Mouse (Mus musculus) ES-E14 (cell line): ENCODE measurements around the gene Mllt3. TPM values are rescaled to one million over a fixed set of nuclear protein-coding genes. Genes with fewer than 3 reads are reported as not detected.

Experiments
- DNase-seq: peaks from one replicate; pipeline ENCODE4 v3.0.0-alpha.2; 2013; ENCODE audit warnings: low read depth, low spot score
- H3K27ac ChIP-seq: 2 replicates; pipeline ENCODE4 v1.5.1; 2012; ENCODE audit warnings: low read depth, mild to moderate bottlenecking, low read length, moderate library complexity, mixed read lengths; ENCODE audit not compliant: poor library complexity, insufficient read depth, severe bottlenecking
- H3K36me3 ChIP-seq: 2 replicates; pipeline ENCODE4 v1.6.1; 2012; ENCODE audit warnings: mild to moderate bottlenecking, low read length, moderate library complexity, mixed read lengths; ENCODE audit not compliant: control insufficient read depth, poor library complexity, insufficient read depth, severe bottlenecking
- H3K4me1 ChIP-seq, 2 experiments: fragments of 150-350 bp in 1 of 2; sonication (generic) in 1 of 2; 2 replicates each; pipeline ENCODE4 v1.6.1; 2012; ENCODE audit warnings: low read length in 2 of 2, mild to moderate bottlenecking in 1 of 2, mixed read lengths in 1 of 2; ENCODE audit not compliant: control insufficient read depth in 2 of 2, insufficient read depth in 2 of 2, poor library complexity in 1 of 2
- H3K4me3 ChIP-seq, 2 experiments: fragments of 150-350 bp in 1 of 2; sonication (generic) in 1 of 2; 2 replicates each; pipeline ENCODE4 v1.5.1; 2012; ENCODE audit warnings: low read length in 2 of 2, low read depth in 1 of 2, mild to moderate bottlenecking in 1 of 2, mixed read lengths in 1 of 2; ENCODE audit not compliant: insufficient read depth in 1 of 2, poor library complexity in 1 of 2, severe bottlenecking in 1 of 2
- H3K9ac ChIP-seq: 2 replicates; pipeline ENCODE4 v1.6.1; 2012; ENCODE audit warnings: low read depth, mild to moderate bottlenecking, low read length, mixed read lengths; ENCODE audit not compliant: poor library complexity, insufficient read depth, severe bottlenecking
- H3K9me3 ChIP-seq: fragments of 150-350 bp; sonication (generic); 2 replicates; pipeline ENCODE4 v1.6.1; 2012; ENCODE audit warnings: low read depth, mild to moderate bottlenecking, low read length; ENCODE audit not compliant: control insufficient read depth, insufficient read depth
- CHD2 ChIP-seq: IDR thresholded peaks from 2 replicates; pipeline ENCODE4 v1.6.1; 2014; ENCODE audit warnings: mild to moderate bottlenecking, low read depth, low read length, inconsistent platforms
- HCFC1 ChIP-seq: IDR thresholded peaks from 2 replicates; pipeline ENCODE4 v1.6.1; 2012; ENCODE audit warnings: low read length, inconsistent platforms, borderline replicate concordance; ENCODE audit not compliant: insufficient read depth
- MAFK ChIP-seq: IDR thresholded peaks from 2 replicates; pipeline ENCODE4 v1.6.1; 2014; ENCODE audit warnings: mild to moderate bottlenecking, low read depth, low read length, inconsistent platforms; ENCODE audit not compliant: insufficient read depth
- ZC3H11A ChIP-seq: IDR thresholded peaks from 2 replicates; pipeline ENCODE4 v1.6.1; 2012; ENCODE audit warnings: low read depth, mild to moderate bottlenecking, inconsistent platforms, low read length, borderline replicate concordance
- ZNF384 ChIP-seq: IDR thresholded peaks from 2 replicates; pipeline ENCODE4 v1.6.1; 2012; ENCODE audit warnings: low read depth, low read length, inconsistent platforms
- in situ Hi-C, 2 experiments: fragments of 600-800 bp; cut with MboI; formaldehyde crosslinking; loops; one replicate each; pipeline ENCODE4 v1.15.1; 2025; ENCODE audit warnings: low sequenced_read_pairs in 2 of 2, inconsistent platforms in 1 of 2; ENCODE audit not compliant: unreplicated experiment in 2 of 2
- total RNA-seq: library from RNA; depleted of rRNA; stranded (reverse); fragments of 300-350 nt; gene quantifications from 2 replicates; pipeline ENCODE4 v1.2.3, GENCODE M21; 2012

Gene Mllt3
- total RNA-seq, 1 experiment: 11.1 TPM

DNA sequence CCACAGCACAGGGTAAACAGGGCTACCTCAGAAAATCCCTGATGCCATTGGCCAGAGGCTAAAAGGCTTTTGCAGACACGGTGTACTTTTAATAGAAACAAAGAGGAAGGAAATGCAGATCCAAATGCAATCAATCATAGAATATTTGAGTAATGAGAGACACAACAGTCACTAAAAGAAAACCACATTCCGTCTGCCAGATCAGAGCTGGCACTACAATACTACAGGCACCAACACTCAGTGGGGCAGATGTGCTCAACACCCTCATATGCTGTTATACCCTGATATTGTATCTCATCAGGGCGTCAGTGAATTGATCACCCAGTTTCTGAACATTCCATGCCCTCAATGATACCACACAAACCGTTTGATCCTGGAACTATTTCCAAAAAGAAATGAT is 79.4 kb downstream of the Mllt3 start:
- DNase-seq: no peak
- no peaks in the 10 kb centered on the region for H3K9me3 ChIP-seq

GRCm38 (mm10) chr4:87953268-87953667 is 79.9 kb downstream of the Mllt3 start:
- Histone ChIP-seq H3K27ac (no peak overlapping the region), H3K9me3 (no peaks in the 10 kb centered on the region), H3K36me3 (no peaks in the 10 kb centered on the region), H3K4me3 (no peak overlapping the region), H3K4me1 (no peaks in the 10 kb centered on the region), H3K9ac (no peak overlapping the region)
- no peak for DNase-seq
- TF ChIP-seq MAFK (no peak), ZC3H11A (no peak), HCFC1 (no peak), ZNF384 (no peak)
- in situ Hi-C loops: no loop called here

More for the DNA sequence above, 79.4 kb downstream of the Mllt3 start:
- Histone ChIP-seq H3K36me3 (no peaks in the 10 kb centered on the region), H3K4me3 (no peak overlapping the region), H3K9ac (no peak overlapping the region), H3K27ac (no peak overlapping the region), H3K4me1 (no peaks in the 10 kb centered on the region)
- in situ Hi-C loops: no loop called here
- TF ChIP-seq CHD2: no peak
- TF ChIP-seq MAFK: no peak
- no peak for TF ChIP-seq ZC3H11A
- TF ChIP-seq ZNF384: no peak
- no peak for TF ChIP-seq HCFC1

DNA sequence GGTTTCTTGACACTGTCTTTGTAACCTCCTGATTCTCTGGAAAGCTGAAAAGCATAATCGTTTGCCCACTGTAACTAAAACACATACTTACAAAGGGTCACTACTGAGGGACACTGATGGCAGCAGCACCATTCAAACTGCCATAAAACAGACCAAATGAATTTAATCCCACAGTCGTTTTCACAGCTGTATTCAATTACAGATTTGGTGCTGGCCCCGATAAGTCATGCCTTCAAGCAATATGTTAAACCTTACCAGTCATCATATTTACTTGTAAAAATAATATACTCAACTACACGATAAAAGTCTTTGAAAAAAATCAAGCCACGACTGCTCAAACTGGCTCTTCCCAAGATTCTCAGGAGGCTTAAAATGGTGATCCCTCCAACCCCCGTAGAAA is 83.7 kb downstream of the Mllt3 start:
- in situ Hi-C loops: no loop called here
- H3K4me3 ChIP-seq: no peak overlapping the region
- TF ChIP-seq CHD2 (no peak), ZC3H11A (no peak), HCFC1 (no peak), MAFK (no peak), ZNF384 (no peak)
- H3K4me1 ChIP-seq: no peaks in the 10 kb centered on the region
- no peak overlapping the region for H3K27ac ChIP-seq
- no peak overlapping the region for H3K9ac ChIP-seq
- DNase-seq: no peak
- H3K36me3 ChIP-seq: no peaks in the 10 kb centered on the region
- H3K9me3 ChIP-seq: no peaks in the 10 kb centered on the region

DNA sequence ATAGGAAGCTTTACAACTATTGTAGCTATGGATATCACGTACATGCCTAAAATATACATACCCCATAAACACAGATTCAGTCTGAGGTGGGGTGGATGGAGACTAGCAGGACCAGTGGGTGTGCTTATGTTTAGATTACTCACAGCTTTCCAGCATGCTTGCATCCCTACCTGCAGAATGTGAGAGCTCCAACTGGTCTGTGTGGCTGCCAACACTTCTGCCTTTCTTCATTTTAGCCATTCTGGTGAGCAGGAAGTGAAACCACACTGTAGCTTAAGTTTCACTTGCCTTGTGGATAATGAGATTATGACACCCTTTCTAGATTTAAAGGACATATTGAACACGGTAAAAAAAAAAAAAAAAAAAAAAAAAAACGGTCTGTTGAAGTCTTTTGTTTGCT is 88.8 kb downstream of the Mllt3 start:
- no peaks in the 10 kb centered on the region for H3K4me1 ChIP-seq
- H3K9ac ChIP-seq: no peak overlapping the region
- no peaks in the 10 kb centered on the region for H3K9me3 ChIP-seq
- TF ChIP-seq HCFC1 (no peak), ZC3H11A (no peak)
- no peaks in the 10 kb centered on the region for H3K36me3 ChIP-seq
- DNase-seq: no peak
- H3K4me3 ChIP-seq: no peak overlapping the region
- in situ Hi-C loops: no loop called here
- H3K27ac ChIP-seq: no peak overlapping the region

GRCm38 (mm10) chr4:87942921-87943403 is 90.2 kb downstream of the Mllt3 start:
- H3K9me3 ChIP-seq: no peaks in the 10 kb centered on the region
- no peak overlapping the region for H3K9ac ChIP-seq
- no peak overlapping the region for H3K4me3 ChIP-seq
- no peak for TF ChIP-seq HCFC1
- no peak for TF ChIP-seq MAFK
- no peak for TF ChIP-seq ZC3H11A
- no peaks in the 10 kb centered on the region for H3K36me3 ChIP-seq
- in situ Hi-C loops: no loop called here
- DNase-seq: no peak
- H3K27ac ChIP-seq: no peak overlapping the region
- no peaks in the 10 kb centered on the region; a peak in 1 of 4 replicates for H3K4me1 ChIP-seq
